ENCODE assay signal across 8 mouse cellular contexts in genomic region chr19:41847091-41847581, GRCm38 (mm10). TPM values are rescaled to one million over a fixed set of nuclear protein-coding genes. Genes with fewer than 3 reads are reported as not detected.
DNase-seq lines count a peak whose midpoint lies in the region; ATAC-seq and TF ChIP-seq lines count a peak whose summit lies in the region.

No protein-coding gene starts in this region.

- no peaks in the 10 kb centered on the region for H3K9me3 ChIP-seq in forebrain, postnatal 0 days (ENCODE audit: low read length)
- no peaks in the 10 kb centered on the region for H3K9me3 ChIP-seq in hindbrain, embryonic 11.5 days (ENCODE audit: control insufficient read depth, low read length)

- intact Hi-C loops in left cerebral cortex, adult 2 months (cut with DNase I): loop anchor here (2.0 to 5.0 kb wide), 3 partner anchors 16 to 70 kb away; partner anchors contain the start of gene Arhgap19

- 0 out of 2 replicates have a peak, but pooled peaks cover 6% of the 10 kb centered on the region for H3K4me1 ChIP-seq in forebrain, postnatal 0 days (ENCODE audit: insufficient read depth)
- peaks cover 5% of the 10 kb centered on the region; the same call in 1 of the 2 replicates for H3K4me1 ChIP-seq in hindbrain, embryonic 11.5 days (replicated peaks; ENCODE audit: control insufficient read depth, insufficient read depth, low read length)
- peaks cover 5% of the 10 kb centered on the region for H3K4me1 ChIP-seq in small intestine, adult 2 months (ENCODE audit: control insufficient read depth, insufficient read depth, insufficient read length, low read length)

- TF ChIP-seq POLR2A in small intestine, adult 2 months (IDR thresholded peaks at IDR 0.05; ENCODE audit: low read depth, low read length): no peak

- 1% methylated on average over 64 of the region's 64 CpGs for WGBS in forebrain, postnatal 0 days
- WGBS in hindbrain, embryonic 11.5 days: under 1% methylated on average over 45 of the region's 64 CpGs
- WGBS in small intestine, adult 2 months: under 1% methylated on average over 64 of the region's 64 CpGs

- H3K9ac ChIP-seq in forebrain, postnatal 0 days: peak overlapping the region; percentile 77
- H3K9ac ChIP-seq in hindbrain, embryonic 11.5 days (ENCODE audit: low read depth, low read length): peak overlapping the region; percentile 80

- peak overlapping the region; percentile 95 for H3K27ac ChIP-seq in forebrain, postnatal 0 days (ENCODE audit: low read depth, low read length)
- peak overlapping the region; percentile 88 for H3K27ac ChIP-seq in hindbrain, embryonic 11.5 days (ENCODE audit: low read depth, low read length)
- peak overlapping the region; percentile 95 for H3K27ac ChIP-seq in left cerebral cortex, adult 2 months
- H3K27ac ChIP-seq in small intestine, adult 2 months (ENCODE audit: insufficient read depth, low read depth, low read length): peak overlapping the region; percentile 99

- peak overlapping the region; percentile 77 for H3K4me3 ChIP-seq in forebrain, postnatal 0 days (ENCODE audit: low read depth, low read length)
- peak overlapping the region; percentile 74 for H3K4me3 ChIP-seq in hindbrain, embryonic 11.5 days (ENCODE audit: low read depth, low read length)
- peak overlapping the region; percentile 54 for H3K4me3 ChIP-seq in left cerebral cortex, adult 2 months
- H3K4me3 ChIP-seq in small intestine, adult 2 months (ENCODE audit: low read depth, low read length): peak overlapping the region; percentile 97

- TF ChIP-seq CTCF in forebrain, postnatal 0 days (IDR thresholded peaks at IDR 0.05; ENCODE audit: low read depth): no peak
- TF ChIP-seq CTCF in left cerebral cortex, adult 2 months (IDR thresholded peaks at IDR 0.05): no peak
- no peak for TF ChIP-seq CTCF in small intestine, adult 2 months (IDR thresholded peaks at IDR 0.05; ENCODE audit: extremely low read depth, insufficient read length, insufficient replicate concordance, low read depth, low read length)

- ATAC-seq in forebrain, postnatal 0 days: peak; percentile 14
- ATAC-seq in hindbrain, embryonic 11.5 days (ENCODE audit: low FRiP score): peak; percentile 8
- no peak for ATAC-seq in activated CD4-positive, CD25-positive, alpha-beta regulatory T cell, adult 4 months

- DNase-seq in NIH3T3 (ENCODE audit: low read depth): peak; percentile 55
- DNase-seq in cerebellum, adult 11 months: peak; percentile 42
- peak; percentile 50 for DNase-seq in forebrain, postnatal 0 days
- peak; percentile 70 for DNase-seq in hindbrain, embryonic 11.5 days (ENCODE audit: low spot score)
- peak; percentile 49 to 62 for DNase-seq in left cerebral cortex, adult 2 months (ENCODE audit: extremely low spot score in 1 of 2, low spot score in 2 of 2)
- DNase-seq in lung, postnatal 4 days: peak; percentile 62 to 67

- no peaks in the 10 kb centered on the region for H3K36me3 ChIP-seq in forebrain, postnatal 0 days (ENCODE audit: insufficient read depth)
- no peaks in the 10 kb centered on the region for H3K36me3 ChIP-seq in hindbrain, embryonic 11.5 days (ENCODE audit: control insufficient read depth, insufficient read depth, low read length)
- no peaks in the 10 kb centered on the region for H3K36me3 ChIP-seq in small intestine, adult 2 months (ENCODE audit: control insufficient read depth, insufficient read depth, low read length)

- H3K27me3 ChIP-seq in forebrain, postnatal 0 days (ENCODE audit: insufficient read depth, low read length): no peaks in the 10 kb centered on the region
- H3K27me3 ChIP-seq in hindbrain, embryonic 11.5 days (ENCODE audit: control insufficient read depth, insufficient read depth, low read length): no peaks in the 10 kb centered on the region
- no peaks in the 10 kb centered on the region for H3K27me3 ChIP-seq in small intestine, adult 2 months (ENCODE audit: control insufficient read depth, insufficient read depth, low read length)

- H3K4me2 ChIP-seq in forebrain, postnatal 0 days (ENCODE audit: low read depth): peak overlapping the region; percentile 91
- H3K4me2 ChIP-seq in hindbrain, embryonic 11.5 days (replicated peaks; ENCODE audit: low read depth, low read length): peak overlapping the region; percentile 98

RNA-seq across cellular contexts. Expression of gene Frat2, which starts 0.8 kb away (rescaled TPM):
- 14.4 and 22.4 TPM in 2 replicates for total RNA-seq in forebrain, postnatal 0 days (2014; rRNA removed)
- 14.8 and 15.5 TPM in 2 replicates for polyA plus RNA-seq in forebrain, postnatal 0 days (2015; fragmentation: Nextera tagmentation; extraction: Ambion mirVana)
- polyA plus RNA-seq in hindbrain, embryonic 11.5 days (2014; fragmentation: Nextera tagmentation; extraction: Ambion mirVana): 5.0 and 6.8 TPM in 2 replicates
- total RNA-seq in left cerebral cortex, adult 2 months (2021): 1 to 10 TPM; 7.7 to 8.4 TPM
- polyA plus RNA-seq in small intestine, adult 2 months (2012; rRNA removed): 13.7 and 62.2 TPM in 2 replicates
- 1 to 10 TPM in 1 of 2 experiments, under 1 TPM in 1; 0.65 to 1.5 TPM for polyA plus RNA-seq in activated CD4-positive, CD25-positive, alpha-beta regulatory T cell, adult 4 months (2017; shearing (Covaris generic))

RNA-seq across cellular contexts. Expression of gene Frat1, which starts 17.4 kb away (rescaled TPM):
- total RNA-seq in forebrain, postnatal 0 days (2014; rRNA removed): 40.2 and 43.4 TPM in 2 replicates
- 48.2 and 52.3 TPM in 2 replicates for polyA plus RNA-seq in forebrain, postnatal 0 days (2015; fragmentation: Nextera tagmentation; extraction: Ambion mirVana)
- polyA plus RNA-seq in hindbrain, embryonic 11.5 days (2014; fragmentation: Nextera tagmentation; extraction: Ambion mirVana): 11.2 and 14.4 TPM in 2 replicates
- total RNA-seq in left cerebral cortex, adult 2 months (2021): 10 to 100 TPM; 14.5 to 17.7 TPM
- 8.1 and 29.1 TPM in 2 replicates for polyA plus RNA-seq in small intestine, adult 2 months (2012; rRNA removed)
- polyA plus RNA-seq in activated CD4-positive, CD25-positive, alpha-beta regulatory T cell, adult 4 months (2017; shearing (Covaris generic)): 10 to 100 TPM; 15.5 to 17.9 TPM

RNA-seq across cellular contexts. Expression of gene Arhgap19, which starts 45.3 kb away (rescaled TPM):
- 3.9 and 6.0 TPM in 2 replicates for total RNA-seq in forebrain, postnatal 0 days (2014; rRNA removed)
- 3.1 and 3.2 TPM in 2 replicates for polyA plus RNA-seq in forebrain, postnatal 0 days (2015; fragmentation: Nextera tagmentation; extraction: Ambion mirVana)
- 31.5 and 33.3 TPM in 2 replicates for polyA plus RNA-seq in hindbrain, embryonic 11.5 days (2014; fragmentation: Nextera tagmentation; extraction: Ambion mirVana)
- total RNA-seq in left cerebral cortex, adult 2 months (2021): 1 to 10 TPM; 3.0 to 3.3 TPM
- 0.71 and 2.1 TPM in 2 replicates for polyA plus RNA-seq in small intestine, adult 2 months (2012; rRNA removed)
- polyA plus RNA-seq in activated CD4-positive, CD25-positive, alpha-beta regulatory T cell, adult 4 months (2017; shearing (Covaris generic)): 1 to 10 TPM; 6.7 to 7.1 TPM

RNA-seq across cellular contexts. Expression of gene Rrp12, which starts 48.8 kb away (rescaled TPM):
- total RNA-seq in forebrain, postnatal 0 days (2014; rRNA removed): 17.0 and 19.5 TPM in 2 replicates
- polyA plus RNA-seq in forebrain, postnatal 0 days (2015; fragmentation: Nextera tagmentation; extraction: Ambion mirVana): 12.3 and 14.4 TPM in 2 replicates
- polyA plus RNA-seq in hindbrain, embryonic 11.5 days (2014; fragmentation: Nextera tagmentation; extraction: Ambion mirVana): 11.5 and 13.8 TPM in 2 replicates
- 10 to 100 TPM; 33.0 to 34.1 TPM for total RNA-seq in left cerebral cortex, adult 2 months (2021)
- 2.4 and 3.0 TPM in 2 replicates for polyA plus RNA-seq in small intestine, adult 2 months (2012; rRNA removed)
- polyA plus RNA-seq in activated CD4-positive, CD25-positive, alpha-beta regulatory T cell, adult 4 months (2017; shearing (Covaris generic)): 1 to 10 TPM; 6.9 to 8.8 TPM
